Mouse (Mus musculus): ENCODE measurements around the gene Clip1. TPM values are rescaled to one million over a fixed set of nuclear protein-coding genes. Genes with fewer than 3 reads are reported as not detected.

The Clip1 gene
- total RNA-seq, 2 experiments from 2014 or later: 117 to 132 TPM

Other genes starting within 250 kb of the Clip1 start
- 1 to 10 TPM; 1.1 to 1.4 TPM for gene Lrrc43, start 195.3 kb downstream of the Clip1 start, total RNA-seq (2021)
- gene Il31, start 195.1 kb downstream of the Clip1 start, total RNA-seq (2021): not detected
- gene B3gnt4, start 174.2 kb downstream of the Clip1 start, total RNA-seq (2021): under 1 TPM; 0.61 to 0.99 TPM
- 10 to 100 TPM; 37.8 TPM for gene Diablo, start 160.4 kb downstream of the Clip1 start, total RNA-seq (2021)
- 1 to 10 TPM; 7.1 to 7.4 TPM for gene Gm49027, start 159.1 kb downstream of the Clip1 start, total RNA-seq (2021)
- gene Vps33a, start 111.6 kb downstream of the Clip1 start, total RNA-seq (2021): 10 to 100 TPM; 79.1 to 83.3 TPM
- 10 to 100 TPM; 37.0 to 37.2 TPM for gene Zcchc8, start 36.5 kb upstream of the Clip1 start, total RNA-seq (2021)
- 10 to 100 TPM; 80.9 to 89.4 TPM for gene Rsrc2, start 64.8 kb upstream of the Clip1 start, total RNA-seq (2021)
- gene Kntc1, start 65.1 kb upstream of the Clip1 start, total RNA-seq (2021): under 1 TPM; 0.83 to 0.87 TPM
- not detected for gene Hcar2, start 180.9 kb upstream of the Clip1 start, total RNA-seq (2021)
- gene Hcar1, start 195.4 kb upstream of the Clip1 start, total RNA-seq (2021): 1 to 10 TPM; 1.3 to 2.0 TPM
- gene Denr, start 222.6 kb upstream of the Clip1 start, total RNA-seq (2021): 10 to 100 TPM; 65.6 to 70.7 TPM
- not detected for gene Gm43518, start 242.8 kb upstream of the Clip1 start, total RNA-seq (2021)
- gene Ccdc62, start 246.1 kb upstream of the Clip1 start, total RNA-seq (2021): 1 to 10 TPM; 2.7 to 4.2 TPM